Comparison of ENCODE assay signal across 28 mouse cellular contexts in genomic region chr10:3555128-3555527, GRCm38 (mm10). TPM values are rescaled to one million over a fixed set of nuclear protein-coding genes. Genes with fewer than 3 reads are reported as not detected.
DNase-seq lines count a peak whose midpoint lies in the region; ATAC-seq and TF ChIP-seq lines count a peak whose summit lies in the region.
"Had no signal": no experiment of that assay in that cellular context is flagged by ENCODE, and none has a peak within 500 bp of the region (broad histone marks: within the 10 kb centered on the region; RNA-seq: fewer than 3 reads in every experiment).

No protein-coding gene starts in this region.

- no peaks in the 10 kb centered on the region for H3K9me3 ChIP-seq in hindbrain, postnatal 0 days (ENCODE audit: low read length)
- H3K9me3 ChIP-seq in hindbrain, embryonic 13.5 days = no peaks in the 10 kb centered on the region
- no peaks in the 10 kb centered on the region for H3K9me3 ChIP-seq in CH12.LX (replicated peaks; ENCODE audit: low read length)
- H3K9me3 ChIP-seq: embryonic facial prominence, embryonic 12.5 days; hindbrain, embryonic 12.5 days; liver, embryonic 15.5 days; midbrain, embryonic 12.5 days had no signal

- WGBS in hindbrain, postnatal 0 days = 68% methylated on average over 5 of the region's 5 CpGs
- WGBS in hindbrain, embryonic 13.5 days = 73% methylated on average over 5 of the region's 5 CpGs

- no peaks in the 10 kb centered on the region for H3K27me3 ChIP-seq in hindbrain, postnatal 0 days (ENCODE audit: insufficient read depth, low read length)
- no peaks in the 10 kb centered on the region for H3K27me3 ChIP-seq in hindbrain, embryonic 13.5 days
- H3K27me3 ChIP-seq in CH12.LX (replicated peaks) = no peaks in the 10 kb centered on the region
- H3K27me3 ChIP-seq: embryonic facial prominence, embryonic 12.5 days; hindbrain, embryonic 12.5 days; liver, embryonic 15.5 days; megakaryocyte, embryonic 14.5 days; midbrain, embryonic 12.5 days had no signal

- no peak overlapping the region for H3K27ac ChIP-seq in hindbrain, postnatal 0 days
- H3K27ac ChIP-seq in hindbrain, embryonic 13.5 days = no peak overlapping the region
- H3K27ac ChIP-seq in left cerebral cortex, adult 2 months = no peak overlapping the region
- H3K27ac ChIP-seq in CH12.LX (ENCODE audit: insufficient read depth, low read depth) = no peak overlapping the region
- H3K27ac ChIP-seq: embryonic facial prominence, embryonic 12.5 days; hindbrain, embryonic 12.5 days; liver, embryonic 15.5 days; midbrain, embryonic 12.5 days had no signal

- no peak overlapping the region for H3K4me2 ChIP-seq in hindbrain, postnatal 0 days (ENCODE audit: low read depth, low read length)
- H3K4me2 ChIP-seq in hindbrain, embryonic 13.5 days = no peak overlapping the region
- no peak overlapping the region for H3K4me2 ChIP-seq in CH12.LX (ENCODE audit: insufficient read depth, low read depth, poor library complexity, severe bottlenecking)
- H3K4me2 ChIP-seq: embryonic facial prominence, embryonic 12.5 days; hindbrain, embryonic 12.5 days; liver, embryonic 15.5 days; midbrain, embryonic 12.5 days had no signal

- 0 out of 2 replicates have a peak, but pooled peaks have one; percentile 21 for TF ChIP-seq CTCF in hindbrain, postnatal 0 days (IDR thresholded peaks at IDR 0.05; ENCODE audit: low read depth)
- TF ChIP-seq CTCF in left cerebral cortex, adult 2 months (IDR thresholded peaks at IDR 0.05) = peak; percentile 12; the same call in 1 of the 2 replicates
- TF ChIP-seq CTCF in CH12.LX (conservative IDR thresholded peaks at IDR 0.05 in 1 of 2, IDR thresholded peaks at IDR 0.05 in 1 of 2; ENCODE audit: low read depth in 2 of 2, low read length in 2 of 2) = peak in 1 of 2 experiments; percentile 39; a peak in 2 of 4 replicates

- no peak; the same call in 1 of the 2 replicates for TF ChIP-seq RAD21 in CH12.LX (IDR thresholded peaks at IDR 0.05; ENCODE audit: low read depth, low read length)

- dilution Hi-C loops in CH12.LX (cut with MboI; ENCODE audit: extremely low pct_ligation_motif_present, extremely low pct_unique_long_range_greater_than_20kb, low sequenced_read_pairs) = no loop called here

- H3K9ac ChIP-seq in hindbrain, postnatal 0 days (replicated peaks; ENCODE audit: low read length) = no peak overlapping the region
- H3K9ac ChIP-seq in hindbrain, embryonic 13.5 days = no peak overlapping the region
- no peak overlapping the region for H3K9ac ChIP-seq in CH12.LX (ENCODE audit: insufficient read depth, low read depth)
- H3K9ac ChIP-seq: embryonic facial prominence, embryonic 12.5 days; hindbrain, embryonic 12.5 days; liver, embryonic 15.5 days; midbrain, embryonic 12.5 days had no signal

- no peak for DNase-seq in hindbrain, postnatal 0 days (ENCODE audit: low spot score)
- DNase-seq in left cerebral cortex, adult 2 months (ENCODE audit: extremely low spot score in 1 of 2, low spot score in 2 of 2) = no peak
- DNase-seq in left cerebral cortex, adult 11 months (ENCODE audit: low spot score) = no peak
- no peak for DNase-seq in CH12.LX (ENCODE audit: extremely low read depth)
- peak; percentile 14 for DNase-seq in brain, adult 2 months (ENCODE audit: low read depth, low spot score)
- DNase-seq in adrenal gland, adult 2 months = no peak
- DNase-seq: adrenal gland, postnatal 10 days; cerebellum, adult 11 months; cerebellum, adult 9-10 months; cerebellum, postnatal 36 days; heart, postnatal 36 days; kidney, adult 8-10 months; kidney, postnatal 14 days; left cerebral cortex, postnatal 4 days; lung, postnatal 4 days; thymus, postnatal 4 days had no signal

- TF ChIP-seq EP300 in CH12.LX (IDR thresholded peaks at IDR 0.05; ENCODE audit: low read length) = no peak

- H3K4me3 ChIP-seq in hindbrain, postnatal 0 days (ENCODE audit: low read length) = no peak overlapping the region
- H3K4me3 ChIP-seq in hindbrain, embryonic 13.5 days = no peak overlapping the region
- H3K4me3 ChIP-seq in left cerebral cortex, adult 2 months = no peak overlapping the region
- H3K4me3 ChIP-seq in CH12.LX (replicated peaks in 1 of 3; ENCODE audit: low read depth in 2 of 3, low read length in 2 of 3, poor library complexity in 1 of 3) = no peak overlapping the region
- H3K4me3 ChIP-seq: embryonic facial prominence, embryonic 12.5 days; hindbrain, embryonic 12.5 days; liver, embryonic 15.5 days; megakaryocyte, embryonic 14.5 days; midbrain, embryonic 12.5 days had no signal

- in situ Hi-C loops in CH12.LX (cut with MboI; ENCODE audit: low pct_ligation_motif_present, low pct_unique_long_range_greater_than_20kb, low sequenced_read_pairs) = no loop called here

- no peak for TF ChIP-seq POLR2A in CH12.LX (IDR thresholded peaks at IDR 0.05; ENCODE audit: low read depth, low read length)

- H3K4me1 ChIP-seq in hindbrain, postnatal 0 days (ENCODE audit: insufficient read depth, low read length) = no peaks in the 10 kb centered on the region
- no peaks in the 10 kb centered on the region for H3K4me1 ChIP-seq in hindbrain, embryonic 13.5 days (replicated peaks)
- H3K4me1 ChIP-seq in CH12.LX (ENCODE audit: control insufficient read depth in 1 of 2, insufficient read depth in 2 of 2) = no peaks in the 10 kb centered on the region
- H3K4me1 ChIP-seq: embryonic facial prominence, embryonic 12.5 days; hindbrain, embryonic 12.5 days; liver, embryonic 15.5 days; megakaryocyte, embryonic 14.5 days; midbrain, embryonic 12.5 days had no signal

- no peak for ATAC-seq in hindbrain, postnatal 0 days
- no peak for ATAC-seq in hindbrain, embryonic 13.5 days (ENCODE audit: low FRiP score)
- ATAC-seq: CD4-positive, CD25-positive, alpha-beta regulatory T cell, adult 4 months; forebrain, embryonic 14.5 days had no signal

- H3K36me3 ChIP-seq in hindbrain, postnatal 0 days (ENCODE audit: insufficient read depth, low read length) = no peaks in the 10 kb centered on the region
- H3K36me3 ChIP-seq in hindbrain, embryonic 13.5 days = no peaks in the 10 kb centered on the region
- no peaks in the 10 kb centered on the region for H3K36me3 ChIP-seq in CH12.LX (replicated peaks in 1 of 2; ENCODE audit: control insufficient read depth in 1 of 2, insufficient read depth in 1 of 2, low read length in 1 of 2)
- H3K36me3 ChIP-seq: embryonic facial prominence, embryonic 12.5 days; hindbrain, embryonic 12.5 days; liver, embryonic 15.5 days; midbrain, embryonic 12.5 days had no signal

- intact Hi-C loops in left cerebral cortex, adult 2 months (cut with DNase I) = no loop called here

- no peaks in the 10 kb centered on the region for H3K79me2 ChIP-seq in CH12.LX (replicated peaks; ENCODE audit: control insufficient read depth, extremely low read depth, insufficient read depth, poor library complexity, severe bottlenecking)

TF ChIP-seq in CH12.LX, 34 proteins besides CTCF, POLR2A, EP300 and RAD21:
- TF ChIP-seq SMC3 (IDR thresholded peaks at IDR 0.05; ENCODE audit: low read depth, low read length) (0 out of 2 replicates have a peak, but pooled peaks have one; percentile 11), ELF1 (IDR thresholded peaks at IDR 0.05; ENCODE audit: low read depth, low read length) (no peak)

RNA-seq across cellular contexts. Expression of gene Iyd, which starts 15.1 kb away (rescaled TPM):
- total RNA-seq in hindbrain, postnatal 0 days (2014; rRNA removed) = 0.32 and 0.47 TPM in 2 replicates
- polyA plus RNA-seq in hindbrain, postnatal 0 days (2015; fragmentation: Nextera tagmentation; extraction: Ambion mirVana) = 0.76 and 0.81 TPM in 2 replicates
- polyA plus RNA-seq in hindbrain, embryonic 13.5 days (2015; fragmentation: Nextera tagmentation; extraction: Ambion mirVana) = 0.21 and 0.61 TPM in 2 replicates
- total RNA-seq in left cerebral cortex, adult 2 months (2021) = not detected
- not detected in 2 replicates for total RNA-seq in CH12.LX (2012; rRNA removed)
- total RNA-seq in CH12.LX (2014; rRNA removed) = not detected in 2 replicates
- not detected in 2 replicates for polyA plus RNA-seq in CH12.LX (2012; ENCODE audit: insufficient read length, low read depth)
- 1 to 10 TPM in 1 of 2 experiments, under 1 TPM in 1; 0.59 to 1.3 TPM for total RNA-seq in adrenal gland, adult 2 months (2021)
- 0.06 and 0.10 TPM in 2 replicates for polyA plus RNA-seq in adrenal gland, adult 2 months (2012; rRNA removed)
- total RNA-seq: ES-E14; heart, adult 8-10 months; heart, postnatal 36 days; monocyte, adult 5-6 weeks had no signal
- polyA plus RNA-seq: CD4-positive, CD25-positive, alpha-beta regulatory T cell, adult 4 months; hindbrain, embryonic 12.5 days; testis, adult 2 months had no signal
